19 mouse cellular contexts compared by ENCODE assay signal in the genomic region with DNA sequence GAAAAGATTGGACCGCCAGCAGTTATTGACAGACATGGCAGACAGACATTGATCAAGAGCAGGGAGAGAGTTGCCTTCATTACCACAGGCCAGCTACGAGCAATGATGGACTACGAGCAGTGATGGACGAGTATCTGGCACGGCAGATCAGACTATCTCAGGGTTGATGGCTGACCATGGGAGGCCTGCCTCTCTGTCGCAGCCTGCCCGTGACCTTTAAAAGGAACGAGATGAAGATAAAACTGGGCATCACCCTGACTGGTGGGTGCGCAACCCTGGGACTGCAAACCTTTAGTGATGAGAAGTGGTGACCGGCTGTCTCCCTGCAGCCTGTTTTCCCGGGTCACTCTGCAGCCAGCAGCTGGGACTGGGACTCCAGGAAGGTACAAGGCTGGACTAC.
"Had no signal": no experiment of that assay in that cellular context is flagged by ENCODE, and none has a peak within 500 bp of the region (broad histone marks: within the 10 kb centered on the region; RNA-seq: fewer than 3 reads in every experiment).

No protein-coding gene starts in this region.

- H3K9ac ChIP-seq: limb, embryonic 13.5 days; liver, embryonic 12.5 days; liver, embryonic 15.5 days; lung, embryonic 15.5 days had no signal

- H3K27ac ChIP-seq: kidney, postnatal 0 days; layer of hippocampus, adult 2 months; limb, embryonic 10.5 days; limb, embryonic 13.5 days; liver, embryonic 12.5 days; liver, embryonic 15.5 days; lung, embryonic 15.5 days; midbrain, embryonic 10.5 days; stomach, postnatal 0 days had no signal

- H3K9me3 ChIP-seq: limb, embryonic 10.5 days; limb, embryonic 13.5 days; liver, embryonic 12.5 days; liver, embryonic 15.5 days; lung, embryonic 15.5 days had no signal

- H3K4me2 ChIP-seq: limb, embryonic 13.5 days; liver, embryonic 12.5 days; liver, embryonic 15.5 days; lung, embryonic 15.5 days had no signal

- H3K4me3 ChIP-seq: layer of hippocampus, adult 2 months; limb, embryonic 10.5 days; limb, embryonic 13.5 days; liver, embryonic 12.5 days; liver, embryonic 15.5 days; lung, embryonic 15.5 days; megakaryocyte, embryonic 14.5 days; midbrain, embryonic 10.5 days had no signal

- ATAC-seq: liver, embryonic 12.5 days; midbrain, embryonic 16.5 days had no signal

- H3K4me1 ChIP-seq: liver, embryonic 12.5 days; liver, embryonic 15.5 days; lung, embryonic 15.5 days had no signal

- H3K36me3 ChIP-seq: limb, embryonic 10.5 days; limb, embryonic 13.5 days; liver, embryonic 12.5 days; liver, embryonic 15.5 days; lung, embryonic 15.5 days; midbrain, embryonic 10.5 days had no signal

- DNase-seq: kidney, postnatal 25 days; layer of hippocampus, adult 9-11 months; liver; lung, adult 18-20 months; lung, postnatal 10 days; lung, postnatal 36 days; right cerebral cortex, postnatal 4 days; thymus, postnatal 36 days had no signal

- H3K27me3 ChIP-seq: limb, embryonic 13.5 days; liver, embryonic 12.5 days; liver, embryonic 15.5 days; lung, embryonic 15.5 days had no signal
